Mouse (Mus musculus) WW6 (cell line): ENCODE data around the gene Trim14.
"Not testable (repeated sequence)": the region's sequence is repeated elsewhere in the genome, so short reads cannot be mapped to it uniquely, and the experiment has no call there.

Experiments
- DNase-seq: peaks from one replicate; pipeline ENCODE4 v3.0.0-alpha.2; 2013; ENCODE audit warnings: low read depth, low spot score

Trim14 gene

DNA sequence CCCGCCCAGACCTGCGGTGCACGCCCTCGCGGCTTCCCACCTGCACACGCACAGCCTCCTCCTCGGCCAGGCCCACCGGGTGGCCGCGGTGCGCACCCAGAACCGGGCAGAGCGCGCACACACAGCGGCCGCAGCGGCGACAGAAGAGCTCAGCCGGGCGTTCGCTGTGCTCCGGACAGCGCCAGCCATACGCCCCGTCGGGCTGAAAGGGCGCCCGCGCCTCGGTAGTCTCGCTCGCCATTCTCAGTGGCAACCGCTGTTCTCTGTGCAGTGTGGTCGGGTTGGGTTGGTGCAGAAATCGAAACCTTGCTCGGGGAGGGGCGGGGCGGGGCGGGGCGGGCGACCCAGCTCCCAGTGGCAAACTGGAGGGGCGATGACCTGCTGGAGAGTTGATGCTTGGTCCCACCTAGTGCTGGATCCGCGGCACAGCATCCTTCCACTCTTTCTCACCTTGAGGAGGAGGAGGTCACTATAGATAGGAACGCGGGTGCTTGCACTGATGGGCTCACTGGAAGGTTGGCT, at the start of gene Trim14:
Trim14 (minus strand) TSS at position 302 of the 522 bp plus-strand sequence.
- peak; percentile 61 for DNase-seq

DNA sequence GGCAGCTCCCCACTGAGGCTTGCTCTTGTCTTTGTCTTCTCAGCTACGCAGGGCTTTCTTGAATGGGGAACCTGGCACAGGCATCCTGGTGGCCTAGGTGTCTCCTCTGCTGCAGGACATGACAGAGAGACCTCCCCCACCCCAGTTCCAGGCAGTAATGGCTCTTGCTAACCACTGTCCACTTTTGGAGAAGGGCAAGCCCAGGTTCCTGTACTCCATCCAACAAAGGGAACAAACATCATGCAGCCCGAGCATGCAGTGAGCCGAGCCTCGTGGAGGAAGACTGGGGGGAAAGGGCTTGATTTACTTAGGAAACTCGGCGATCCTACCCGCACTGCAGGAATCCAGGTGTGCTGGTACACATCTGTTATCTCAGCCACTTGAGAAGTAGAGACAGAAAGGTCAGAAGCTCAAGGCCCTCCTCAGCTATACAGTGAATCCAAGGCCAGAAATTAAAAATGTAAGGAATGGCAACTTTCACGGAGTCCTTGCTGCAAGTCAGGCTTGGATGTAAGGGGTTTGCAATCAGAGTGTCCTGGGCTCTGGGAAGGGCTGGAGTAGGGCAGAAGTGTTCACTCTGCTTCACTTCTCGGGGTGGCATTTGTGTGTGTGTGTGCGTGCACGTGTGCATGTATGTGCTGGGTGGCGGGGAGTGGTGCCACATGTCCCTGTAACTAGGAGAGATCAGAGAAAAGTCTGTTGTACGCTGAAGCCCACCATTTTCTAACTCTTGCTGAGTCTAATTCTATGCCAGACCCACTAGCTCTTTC, 49.3 kb upstream of the Trim14 start:
- DNase-seq: no peak

DNA sequence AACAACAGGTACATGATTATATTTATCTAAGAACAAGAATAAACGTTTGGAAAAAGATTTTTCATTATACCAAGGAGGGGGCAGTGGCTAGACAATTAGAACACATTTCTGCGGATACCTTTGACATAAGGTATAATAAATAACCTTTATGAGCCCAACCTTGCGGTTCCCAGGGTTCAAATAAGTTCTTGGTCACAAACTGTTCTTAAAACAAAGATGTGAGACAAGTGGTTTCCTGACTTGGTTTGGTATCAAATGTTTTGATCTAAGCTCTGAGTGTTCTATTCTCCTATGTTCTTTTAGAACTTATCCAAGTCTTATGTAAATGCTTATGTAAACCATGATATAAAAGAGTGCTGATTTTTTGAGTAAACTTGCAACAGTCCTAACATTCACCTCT, 48.6 kb upstream of the Trim14 start:
- DNase-seq: not testable (repeated sequence)

DNA sequence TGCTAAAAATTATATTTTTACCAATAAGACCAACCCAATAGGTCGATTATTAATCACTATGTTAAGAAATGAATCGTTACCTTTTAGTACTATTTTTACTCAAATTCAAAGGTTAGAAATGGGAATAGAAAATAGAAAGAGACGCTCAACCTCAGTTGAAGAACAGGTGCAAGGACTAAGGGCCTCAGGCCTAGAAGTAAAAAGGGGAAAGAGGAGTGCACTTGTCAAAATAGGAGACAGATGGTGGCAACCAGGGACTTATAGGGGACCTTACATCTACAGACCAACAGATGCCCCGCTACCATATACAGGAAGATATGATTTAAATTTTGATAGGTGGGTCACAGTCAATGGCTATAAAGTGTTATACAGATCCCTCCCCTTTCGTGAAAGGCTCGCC, 48.1 kb upstream of the Trim14 start:
- DNase-seq: not testable (repeated sequence)

DNA sequence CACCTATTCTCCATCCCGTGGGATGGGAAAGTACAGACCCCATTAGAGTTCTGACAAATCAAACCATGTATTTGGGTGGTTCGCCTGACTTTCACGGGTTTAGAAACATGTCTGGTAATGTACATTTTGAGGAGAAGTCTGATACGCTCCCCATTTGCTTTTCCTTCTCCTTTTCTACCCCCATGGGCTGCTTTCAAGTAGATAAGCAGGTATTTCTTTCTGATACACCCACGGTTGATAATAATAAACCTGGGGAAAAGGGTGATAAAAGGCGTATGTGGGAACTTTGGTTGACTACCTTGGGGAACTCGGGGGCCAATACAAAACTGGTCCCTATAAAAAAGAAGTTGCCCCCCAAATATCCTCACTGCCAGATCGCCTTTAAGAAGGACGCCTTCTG, 46.1 kb upstream of the Trim14 start:
- DNase-seq: not testable (repeated sequence)

DNA sequence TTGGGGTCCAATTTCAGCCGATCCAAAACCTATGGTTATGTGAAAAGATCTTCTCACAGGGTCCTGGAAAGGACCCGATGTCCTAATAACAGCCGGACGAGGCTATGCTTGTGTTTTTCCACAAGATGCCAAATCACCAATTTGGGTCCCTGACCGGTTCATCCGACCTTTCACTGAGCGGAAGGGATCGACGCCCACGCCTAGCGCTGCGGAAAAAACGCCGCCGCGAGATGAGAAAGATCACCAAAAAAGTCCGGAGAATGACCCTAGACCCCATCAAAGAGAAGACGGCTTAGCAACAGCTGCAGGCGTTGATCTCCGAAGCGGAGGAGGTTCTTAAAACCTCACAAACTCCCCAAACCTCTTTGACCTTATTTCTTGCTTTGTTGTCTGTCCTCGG, 45.6 kb upstream of the Trim14 start:
- not testable (repeated sequence) for DNase-seq

DNA sequence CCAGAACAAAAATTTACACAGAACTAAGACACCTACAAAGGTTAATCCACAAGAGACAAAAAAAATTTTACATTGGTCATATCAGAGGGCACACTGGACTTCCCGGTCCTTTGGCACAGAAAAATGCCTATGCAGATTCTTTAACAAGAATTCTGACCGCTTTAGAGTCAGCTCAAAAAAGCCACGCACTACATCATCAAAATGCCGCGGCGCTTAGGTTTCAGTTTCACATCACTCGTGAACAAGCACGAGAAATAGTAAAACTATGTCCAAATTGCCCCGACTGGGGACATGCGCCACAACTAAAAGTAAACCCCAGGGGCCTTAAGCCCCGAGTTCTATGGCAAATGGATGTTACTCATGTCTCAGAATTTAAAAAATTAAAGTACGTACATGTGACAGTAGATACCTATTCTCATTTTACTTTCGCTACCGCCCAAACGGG, 44.9 kb upstream of the Trim14 start:
- DNase-seq: not testable (repeated sequence)

DNA sequence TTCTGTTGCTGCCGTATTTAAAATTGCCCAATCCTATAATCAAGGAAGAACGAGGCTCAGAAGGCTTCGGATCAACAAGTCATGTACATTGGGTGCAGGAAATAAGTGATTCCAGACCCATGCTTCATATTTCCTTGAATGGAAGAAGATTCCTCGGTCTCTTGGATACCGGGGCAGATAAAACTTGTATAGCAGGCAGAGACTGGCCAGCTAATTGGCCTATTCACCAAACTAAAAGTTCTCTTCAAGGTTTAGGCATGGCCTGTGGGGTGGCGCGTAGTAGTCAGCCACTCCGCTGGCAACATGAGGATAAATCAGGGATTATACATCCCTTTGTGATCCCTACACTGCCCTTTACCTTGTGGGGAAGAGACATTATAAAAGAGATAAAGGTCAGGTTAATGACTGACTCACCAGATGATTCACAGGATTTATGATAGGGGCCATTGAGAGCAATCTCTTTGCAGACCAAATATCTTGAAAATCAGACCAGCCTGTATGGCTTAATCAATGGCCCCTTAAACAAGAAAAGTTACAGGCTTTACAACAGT, 42.9 kb upstream of the Trim14 start:
- DNase-seq: not testable (repeated sequence)

DNA sequence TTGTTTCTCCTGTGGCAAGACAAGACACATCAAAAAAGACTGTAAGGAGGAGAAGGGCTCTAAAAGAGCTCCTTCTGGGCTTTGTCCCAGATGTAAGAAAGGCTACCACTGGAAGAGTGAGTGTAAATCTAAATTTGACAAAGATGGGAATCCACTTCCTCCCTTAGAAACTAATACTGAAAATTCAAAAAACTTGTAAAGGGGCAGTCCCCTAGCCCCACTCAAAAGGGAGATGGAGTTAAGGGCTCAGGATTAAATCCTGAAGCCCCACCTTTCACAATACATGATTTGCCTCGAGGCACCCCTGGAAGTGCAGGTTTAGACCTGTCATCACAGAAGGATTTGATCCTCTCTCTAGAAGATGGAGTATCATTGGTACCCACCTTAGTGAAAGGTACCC, 42.3 kb upstream of the Trim14 start:
- no peak for DNase-seq

DNA sequence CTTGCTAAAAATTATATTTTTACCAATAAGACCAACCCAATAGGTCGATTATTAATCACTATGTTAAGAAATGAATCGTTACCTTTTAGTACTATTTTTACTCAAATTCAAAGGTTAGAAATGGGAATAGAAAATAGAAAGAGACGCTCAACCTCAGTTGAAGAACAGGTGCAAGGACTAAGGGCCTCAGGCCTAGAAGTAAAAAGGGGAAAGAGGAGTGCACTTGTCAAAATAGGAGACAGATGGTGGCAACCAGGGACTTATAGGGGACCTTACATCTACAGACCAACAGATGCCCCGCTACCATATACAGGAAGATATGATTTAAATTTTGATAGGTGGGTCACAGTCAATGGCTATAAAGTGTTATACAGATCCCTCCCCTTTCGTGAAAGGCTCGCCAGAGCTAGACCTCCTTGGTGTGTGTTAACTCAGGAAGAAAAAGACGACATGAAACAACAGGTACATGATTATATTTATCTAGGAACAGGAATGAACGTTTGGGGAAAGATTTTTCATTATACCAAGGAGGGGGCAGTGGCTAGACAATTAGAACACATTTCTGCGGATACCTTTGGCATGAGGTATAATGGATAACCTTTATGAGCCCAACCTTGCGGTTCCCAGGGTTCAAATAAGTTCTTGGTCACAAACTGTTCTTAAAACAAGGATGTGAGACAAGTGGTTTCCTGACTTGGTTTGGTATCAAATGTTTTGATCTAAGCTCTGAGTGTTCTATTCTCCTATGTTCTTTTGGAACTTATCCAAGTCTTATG, 39.8 kb upstream of the Trim14 start:
- not testable (repeated sequence) for DNase-seq

DNA sequence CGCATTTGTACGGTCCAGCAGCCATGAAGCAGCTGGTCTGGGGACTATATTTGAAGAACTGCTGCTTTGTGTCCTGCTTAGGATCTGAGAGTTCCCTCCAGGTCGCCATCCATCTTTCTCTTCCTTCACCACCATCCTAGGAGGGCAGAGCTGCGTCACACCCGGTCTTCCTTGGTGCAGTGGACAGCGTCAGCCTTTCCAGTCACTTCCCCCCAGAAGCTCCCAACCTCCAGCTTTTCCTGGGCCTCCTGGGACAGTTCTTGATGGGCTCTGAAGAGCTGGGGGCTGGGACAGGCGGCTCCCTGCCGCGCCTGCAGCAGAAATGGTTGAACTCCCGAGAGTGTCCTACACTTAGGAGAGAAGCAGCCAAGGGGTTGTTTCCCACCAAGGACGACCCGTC, 38.9 kb upstream of the Trim14 start:
- DNase-seq: no peak

DNA sequence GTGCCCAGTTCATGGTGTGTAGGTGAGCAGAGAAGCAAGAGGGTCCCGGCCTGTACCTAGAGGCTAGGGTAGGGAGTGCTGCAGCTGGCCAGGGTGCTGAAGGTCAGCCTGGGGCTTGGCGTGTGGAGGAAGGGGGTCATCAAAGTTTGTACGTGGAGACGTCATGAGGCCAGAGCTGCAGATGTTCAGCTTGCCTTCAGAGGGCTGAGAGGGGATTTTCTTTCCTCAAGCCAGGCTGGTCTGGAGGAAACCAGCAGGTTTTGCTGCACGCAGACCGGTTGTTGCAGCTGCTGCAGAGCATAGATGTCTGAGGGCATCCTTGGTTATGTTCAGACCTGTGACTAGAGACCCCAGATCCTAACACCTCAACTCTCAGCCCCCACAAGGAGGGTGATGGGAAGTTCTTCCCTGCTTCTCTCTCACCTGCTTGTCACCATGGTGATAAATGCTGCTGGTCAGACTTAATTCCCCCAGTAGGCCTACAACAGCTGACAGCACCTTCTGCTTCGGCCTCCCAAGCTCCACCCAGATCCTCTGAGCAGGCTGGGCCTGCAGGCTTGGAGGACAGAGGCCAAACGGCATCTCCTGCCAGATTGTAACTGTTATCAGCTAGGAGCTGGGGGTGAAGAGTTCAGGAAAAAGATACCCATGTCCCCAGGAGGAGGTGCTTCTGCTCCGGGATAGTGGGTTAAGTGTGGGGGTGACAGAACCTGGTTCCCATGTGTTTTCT, 38.2 kb upstream of the Trim14 start:
- DNase-seq: no peak

DNA sequence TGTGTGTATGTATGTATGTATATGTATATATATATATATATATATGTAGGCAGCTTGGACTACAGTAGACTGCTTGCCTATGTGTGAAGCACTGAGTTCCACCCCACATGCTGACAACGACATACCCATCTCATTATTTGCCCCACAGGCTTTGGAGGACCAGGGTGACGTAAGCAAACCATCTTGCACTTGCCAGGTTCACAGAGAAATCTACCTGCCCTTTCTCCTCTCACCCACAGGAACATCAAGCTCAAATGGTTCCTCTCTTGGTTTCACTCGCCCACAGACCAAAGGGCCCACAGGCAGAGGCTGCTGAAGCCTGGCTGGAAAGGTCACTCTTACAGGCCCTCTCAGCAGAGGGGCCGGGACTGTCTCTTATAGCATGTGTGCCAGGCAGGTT, 36.7 kb upstream of the Trim14 start:
- DNase-seq: no peak

DNA sequence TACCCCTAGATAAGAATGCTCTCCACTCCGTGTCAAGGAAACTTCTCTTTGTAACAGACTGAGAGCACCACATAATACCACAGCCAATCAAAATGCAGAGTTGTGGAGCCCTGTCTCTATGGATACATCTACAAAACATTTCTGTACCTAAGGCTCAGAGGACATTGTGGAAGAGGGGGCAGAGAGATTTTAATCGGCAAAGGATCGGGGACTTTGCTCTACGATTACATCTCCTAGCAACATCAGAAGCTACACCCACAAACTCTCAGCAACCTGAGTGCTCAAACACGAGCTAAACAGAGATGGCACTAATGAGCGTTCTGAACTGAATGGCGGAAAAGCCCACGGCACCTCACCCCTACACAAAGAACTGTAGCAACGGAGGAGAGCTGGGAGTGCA, 35.8 kb upstream of the Trim14 start:
- DNase-seq: no peak

DNA sequence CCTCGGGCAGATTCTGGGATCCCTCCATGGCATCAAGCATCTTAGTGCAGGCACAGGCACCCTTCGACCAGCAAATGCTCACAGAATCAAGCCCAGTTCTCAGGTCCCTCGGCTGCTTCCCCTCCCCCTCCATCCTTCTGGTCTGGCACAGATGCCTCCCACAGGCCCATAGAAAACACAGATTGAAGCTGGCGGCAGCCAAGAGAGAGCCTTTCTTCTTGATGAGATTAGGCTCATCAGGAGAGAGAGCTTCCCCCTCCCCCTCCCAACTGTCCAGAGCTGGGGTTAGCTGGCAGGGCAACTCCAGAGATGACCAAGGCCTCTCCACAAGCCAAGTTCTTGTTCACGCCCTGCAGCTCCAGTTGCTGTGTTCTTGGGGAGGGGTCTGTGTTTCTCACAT, 33.7 kb upstream of the Trim14 start:
- no peak for DNase-seq

DNA sequence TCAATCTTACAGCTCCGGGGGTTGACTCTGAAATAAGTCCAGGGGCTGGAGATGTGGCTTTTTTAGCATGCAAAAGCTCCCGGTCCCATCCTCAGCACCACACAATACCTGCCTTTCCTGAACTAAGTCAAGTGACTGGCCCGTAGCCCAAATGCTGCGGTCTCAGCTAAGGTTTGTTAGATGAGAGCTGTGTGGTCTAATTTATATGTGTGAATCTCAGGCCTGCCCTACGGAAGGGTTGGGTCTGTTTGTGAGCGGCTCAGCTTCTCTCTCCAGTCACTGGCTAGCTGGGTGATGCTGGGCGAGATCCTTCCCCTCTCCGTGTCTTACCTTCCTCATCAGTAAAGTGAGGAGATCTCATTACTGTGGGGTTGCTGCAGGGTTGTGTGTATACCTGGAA, 32.2 kb upstream of the Trim14 start:
- no peak for DNase-seq

DNA sequence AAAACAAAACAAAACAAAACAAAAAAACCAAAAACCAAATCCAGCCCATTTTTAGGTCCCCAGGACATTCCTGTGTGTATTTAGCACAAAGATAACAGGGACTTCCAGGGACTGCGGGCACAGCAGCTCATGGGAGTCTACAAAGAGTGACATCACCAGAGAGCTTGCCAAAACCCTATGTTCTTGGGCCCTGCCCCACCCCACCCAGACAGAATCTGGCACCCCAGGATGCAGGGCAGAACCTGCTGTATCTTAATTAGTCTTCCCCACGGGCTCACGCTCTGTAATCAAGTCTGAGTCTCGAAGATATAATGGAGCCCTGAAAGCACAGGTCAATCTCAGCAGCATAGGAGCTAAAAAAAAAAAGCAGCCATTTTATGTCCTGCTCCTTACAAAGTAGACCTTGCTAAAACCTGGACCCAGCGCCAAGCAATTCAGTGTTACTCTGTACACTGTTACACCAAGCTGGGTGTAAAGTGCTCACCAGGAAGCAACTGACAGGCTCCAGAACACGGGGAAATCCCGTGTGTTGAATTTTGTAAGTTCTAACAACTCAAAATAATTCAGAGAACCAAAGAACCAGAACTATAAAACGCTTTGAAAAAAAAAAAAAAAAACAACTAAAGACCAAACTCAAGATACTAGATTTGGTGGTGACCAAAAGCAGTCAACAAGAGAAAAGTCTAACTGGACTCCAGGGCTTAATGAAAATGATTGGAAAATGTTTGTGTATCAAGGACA, 31.2 kb upstream of the Trim14 start:
- DNase-seq: no peak

DNA sequence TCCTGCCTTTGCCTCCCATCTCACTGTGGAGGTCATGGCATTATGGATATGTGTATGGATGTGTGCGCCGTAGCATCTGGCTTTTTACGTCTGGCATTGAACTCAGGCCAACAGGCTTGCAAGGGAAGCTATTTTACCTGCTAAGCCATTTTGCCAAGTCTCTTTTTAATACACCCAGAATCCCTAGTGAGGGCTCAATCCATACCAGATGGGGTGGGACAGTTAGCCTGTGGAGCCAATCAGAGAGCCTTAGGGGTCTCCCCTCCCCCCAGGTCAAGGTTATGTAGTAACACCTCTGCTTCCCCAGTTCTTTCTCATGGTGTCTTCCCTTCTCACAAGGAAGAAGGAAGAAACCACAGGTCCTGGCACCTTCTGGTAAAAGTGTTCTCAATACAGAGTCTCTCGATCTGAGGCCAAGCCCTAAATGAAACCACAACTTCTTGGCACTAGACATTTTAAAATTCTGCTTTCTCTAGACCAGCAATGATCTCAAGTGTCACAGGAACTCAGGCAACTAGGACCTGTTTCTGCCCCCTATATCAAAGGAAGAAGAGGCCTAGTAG, 29.5 kb upstream of the Trim14 start:
- no peak for DNase-seq

DNA sequence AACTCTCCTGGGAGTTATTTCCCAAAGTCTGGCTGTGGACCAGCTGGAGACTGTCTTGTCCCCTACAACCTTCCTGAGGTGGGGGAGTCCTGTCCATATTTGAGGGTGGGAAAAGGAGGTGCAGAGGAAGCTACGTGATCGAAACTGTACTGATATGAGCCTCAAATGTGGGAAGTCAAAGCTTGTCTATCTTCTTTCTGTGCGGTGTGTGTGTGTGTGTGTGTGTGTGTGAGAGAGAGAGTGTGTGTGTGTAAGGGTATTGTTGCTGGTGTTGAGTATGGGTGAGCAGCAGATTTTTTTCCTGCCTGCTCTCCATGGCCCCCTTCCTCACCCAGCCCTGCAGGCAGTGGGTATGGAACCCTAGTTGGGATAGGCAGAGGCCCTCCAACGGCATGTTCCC, 28.3 kb upstream of the Trim14 start:
- no peak for DNase-seq

DNA sequence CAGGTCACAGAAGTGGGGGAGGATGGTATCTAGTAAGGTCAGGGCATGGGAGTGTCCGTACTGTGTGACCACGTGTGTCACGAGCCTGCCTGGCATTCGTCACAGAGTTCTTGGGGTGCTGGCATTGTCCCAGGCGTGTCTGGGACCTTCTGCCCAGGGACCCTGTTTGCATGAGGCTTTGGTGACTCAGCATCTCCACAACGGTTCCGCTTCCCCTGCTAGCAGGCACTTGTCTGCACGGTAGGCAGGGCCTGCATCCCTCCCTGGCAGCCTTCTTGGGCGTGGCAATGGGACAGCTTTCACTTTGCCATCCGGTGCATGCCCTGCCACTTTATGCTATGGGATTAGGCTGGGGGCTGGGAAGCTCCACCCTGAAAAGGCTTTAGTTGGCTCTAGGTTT, 27.9 kb upstream of the Trim14 start:
- no peak for DNase-seq

DNA sequence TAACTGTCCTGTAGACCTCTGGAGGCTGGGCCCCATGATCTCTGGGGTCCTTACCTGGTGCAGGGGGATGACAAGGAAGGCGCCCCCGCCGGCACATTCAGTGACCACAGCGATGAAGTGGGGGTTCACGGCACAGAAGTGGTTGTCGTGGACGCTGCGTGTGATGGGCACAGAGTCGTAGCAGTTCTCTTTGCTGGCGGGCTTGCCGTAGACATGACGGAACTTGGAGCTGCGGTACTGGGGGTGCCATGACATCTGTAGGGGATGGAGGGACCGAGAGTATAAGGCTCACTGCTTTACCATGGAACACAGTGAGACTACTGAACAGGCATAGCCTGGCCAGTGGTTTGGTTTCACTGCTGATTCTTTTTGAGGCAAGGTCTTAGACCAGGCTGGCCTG, 26.9 kb upstream of the Trim14 start:
- no peak for DNase-seq
